Mouse (Mus musculus) intestine, postnatal 0 days (tissue): Measurements from ENCODE around the gene Ttc23. TPM values are rescaled to one million over a fixed set of nuclear protein-coding genes. Genes with fewer than 3 reads are reported as not detected.

Experiments used
- ATAC-seq: fragments of 200-750 bp; cut with Nextera tagmentation; 2 replicates; pipeline ENCODE4 v1.8.0; 2017; ENCODE audit warnings: mild to moderate bottlenecking, moderate TSS enrichment, moderate library complexity
- H3K27ac ChIP-seq: fragments of 300-500 bp; sonication (generic); 2 replicates; pipeline ENCODE4 v1.5.1; 2014; ENCODE audit warnings: mild to moderate bottlenecking, low read depth, low read length, moderate library complexity
- H3K27me3 ChIP-seq: fragments of 300-500 bp; sonication (generic); replicated peaks from 2 replicates; pipeline ENCODE4 v1.6.1; 2014; ENCODE audit warnings: low read length, mixed read lengths; ENCODE audit not compliant: control insufficient read depth, insufficient read depth
- H3K36me3 ChIP-seq: fragments of 300-500 bp; sonication (generic); 2 replicates; pipeline ENCODE4 v1.6.1; 2014; ENCODE audit warnings: mild to moderate bottlenecking, moderate library complexity; ENCODE audit not compliant: control insufficient read depth, insufficient read depth
- H3K4me1 ChIP-seq: fragments of 300-500 bp; sonication (generic); replicated peaks from 2 replicates; pipeline ENCODE4 v1.6.1; 2014; ENCODE audit warnings: antibody characterized with exemption, low read length, mixed read lengths; ENCODE audit not compliant: control insufficient read depth, insufficient read depth
- H3K4me2 ChIP-seq: fragments of 300-500 bp; sonication (generic); replicated peaks from 2 replicates; pipeline ENCODE4 v1.6.1; 2014; ENCODE audit warnings: low read depth, mild to moderate bottlenecking, moderate library complexity
- H3K4me3 ChIP-seq: fragments of 300-500 bp; sonication (generic); 2 replicates; pipeline ENCODE4 v1.5.1; 2014; ENCODE audit warnings: low read depth, low read length
- H3K9ac ChIP-seq: fragments of 300-500 bp; sonication (generic); 2 replicates; pipeline ENCODE4 v1.6.1; 2014; ENCODE audit warnings: mild to moderate bottlenecking, low read depth, low read length
- H3K9me3 ChIP-seq: fragments of 300-500 bp; sonication (generic); 2 replicates; pipeline ENCODE4 v1.6.1; 2016; ENCODE audit warnings: mixed run types; ENCODE audit not compliant: control insufficient read depth
- CTCF ChIP-seq: sonication (generic); IDR thresholded peaks from 2 replicates; pipeline ENCODE4 v1.5.1; 2016; ENCODE audit warnings: low read depth, mild to moderate bottlenecking, control low read depth, antibody characterized with exemption, moderate library complexity
- WGBS: fragments of 180-500 bp; shearing (Covaris S2); extraction: QIAGEN DNeasy Blood & Tissue Kit; methylation state at CpG from one replicate; pipeline ENCODE4 v1.1.7; 2014; 5-methylcytosine and 5-hydroxymethylcytosine counted together
- polyA plus RNA-seq: library from polyadenylated mRNA; unstranded; fragments of >200 nt; fragmentation: Nextera tagmentation; extraction: Ambion mirVana; gene quantifications from 2 replicates; pipeline ENCODE4 v1.2.1, GENCODE M21; 2015

Gene Ttc23
- polyA plus RNA-seq, 1 experiment from 2014 or later, result 8.6 TPM

GRCm38 (mm10) chr7:67763625-67764024, 116.4 kb downstream of the Ttc23 start:
- Histone ChIP-seq H3K27me3 (peaks cover 4% of the 10 kb centered on the region), H3K4me2 (no peak overlapping the region), H3K9ac (no peak overlapping the region), H3K9me3 (no peaks in the 10 kb centered on the region), H3K4me3 (no peak overlapping the region), H3K4me1 (peaks cover 1% of the 10 kb centered on the region), H3K27ac (no peak overlapping the region), H3K36me3 (no peaks in the 10 kb centered on the region)
- WGBS, result 65% methylated on average over 3 of the region's 3 CpGs
- no peak for TF ChIP-seq CTCF
- ATAC-seq, result no peak

- H3K9me3 ChIP-seq, result no peaks in the 10 kb centered on the region
- H3K4me2 ChIP-seq, result no peak overlapping the region
- no peak overlapping the region for H3K9ac ChIP-seq
- H3K27ac ChIP-seq, result no peak overlapping the region
- H3K4me1 ChIP-seq, result no peaks in the 10 kb centered on the region
- 70% methylated on average over 3 of the region's 3 CpGs for WGBS
- no peaks in the 10 kb centered on the region for H3K36me3 ChIP-seq
- H3K27me3 ChIP-seq, result no peaks in the 10 kb centered on the region
- TF ChIP-seq CTCF, result no peak
- no peak for ATAC-seq
- no peak overlapping the region for H3K4me3 ChIP-seq
These were observed 120.9 kb downstream of the Ttc23 start for GRCm38 (mm10) chr7:67768125-67768524.

GRCm38 (mm10) chr7:67769487-67769886, 122.3 kb downstream of the Ttc23 start:
- no peaks in the 10 kb centered on the region for H3K9me3 ChIP-seq
- ATAC-seq, result no peak
- H3K4me3 ChIP-seq, result no peak overlapping the region
- WGBS, result 91% methylated on average over 5 of the region's 5 CpGs
- H3K27ac ChIP-seq, result no peak overlapping the region
- H3K9ac ChIP-seq, result no peak overlapping the region
- no peak overlapping the region for H3K4me2 ChIP-seq
- no peaks in the 10 kb centered on the region for H3K4me1 ChIP-seq
- no peaks in the 10 kb centered on the region for H3K36me3 ChIP-seq
- TF ChIP-seq CTCF, result no peak
- H3K27me3 ChIP-seq, result no peaks in the 10 kb centered on the region

GRCm38 (mm10) chr7:67772231-67772630, 125.0 kb downstream of the Ttc23 start:
- Histone ChIP-seq H3K4me3 (no peak overlapping the region), H3K27me3 (no peaks in the 10 kb centered on the region), H3K4me1 (no peaks in the 10 kb centered on the region), H3K27ac (no peak overlapping the region), H3K9me3 (no peaks in the 10 kb centered on the region), H3K36me3 (no peaks in the 10 kb centered on the region), H3K9ac (no peak overlapping the region), H3K4me2 (no peak overlapping the region)
- no peak for ATAC-seq
- WGBS, result 88% methylated on average over 9 of the region's 9 CpGs
- no peak for TF ChIP-seq CTCF

GRCm38 (mm10) chr7:67775623-67776022, 128.4 kb downstream of the Ttc23 start:
- ATAC-seq, result no peak
- Histone ChIP-seq H3K4me2 (no peak overlapping the region), H3K4me3 (no peak overlapping the region), H3K27me3 (no peaks in the 10 kb centered on the region), H3K27ac (no peak overlapping the region), H3K9ac (no peak overlapping the region), H3K9me3 (no peaks in the 10 kb centered on the region), H3K4me1 (no peaks in the 10 kb centered on the region), H3K36me3 (no peaks in the 10 kb centered on the region)
- no peak for TF ChIP-seq CTCF
- WGBS, result 24% methylated on average over 3 of the region's 3 CpGs

GRCm38 (mm10) chr7:67776636-67777305, 129.6 kb downstream of the Ttc23 start:
- Histone ChIP-seq H3K27me3 (no peaks in the 10 kb centered on the region), H3K4me1 (no peaks in the 10 kb centered on the region), H3K9ac (no peak overlapping the region), H3K9me3 (no peaks in the 10 kb centered on the region), H3K36me3 (no peaks in the 10 kb centered on the region), H3K4me3 (no peak overlapping the region), H3K4me2 (no peak overlapping the region), H3K27ac (no peak overlapping the region)
- no peak for TF ChIP-seq CTCF
- WGBS, result 63% methylated on average over 12 of the region's 12 CpGs
- ATAC-seq, result no peak
